Mouse (Mus musculus): ENCODE data around the gene 1700016D06Rik. TPM values are rescaled to one million over a fixed set of nuclear protein-coding genes. Genes with fewer than 3 reads are reported as not detected.

The 1700016D06Rik gene
- under 1 TPM; 0.19 to 0.31 TPM for polyA plus RNA-seq (2017; shearing (Covaris generic))

DNA sequence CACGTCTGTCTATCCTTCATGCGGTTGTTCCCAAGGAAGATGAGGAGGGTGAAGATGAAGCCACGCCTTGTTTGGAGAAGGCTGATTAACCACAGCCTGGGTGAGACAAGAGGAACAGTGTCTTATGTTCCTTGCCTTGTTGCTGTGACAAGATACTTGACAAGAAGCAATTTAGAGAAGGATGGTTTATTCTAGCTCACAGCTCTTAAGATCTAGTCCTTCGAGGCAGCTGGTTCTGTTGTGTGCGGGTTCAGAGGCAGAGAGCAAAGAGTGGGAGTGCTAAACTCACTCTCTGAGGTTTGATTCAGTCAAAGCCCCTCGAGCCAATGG, at the start of gene 1700016D06Rik:
Gene 1700016D06Rik (minus strand): TSS at position 31 of the 330 bp plus-strand sequence.

DNA sequence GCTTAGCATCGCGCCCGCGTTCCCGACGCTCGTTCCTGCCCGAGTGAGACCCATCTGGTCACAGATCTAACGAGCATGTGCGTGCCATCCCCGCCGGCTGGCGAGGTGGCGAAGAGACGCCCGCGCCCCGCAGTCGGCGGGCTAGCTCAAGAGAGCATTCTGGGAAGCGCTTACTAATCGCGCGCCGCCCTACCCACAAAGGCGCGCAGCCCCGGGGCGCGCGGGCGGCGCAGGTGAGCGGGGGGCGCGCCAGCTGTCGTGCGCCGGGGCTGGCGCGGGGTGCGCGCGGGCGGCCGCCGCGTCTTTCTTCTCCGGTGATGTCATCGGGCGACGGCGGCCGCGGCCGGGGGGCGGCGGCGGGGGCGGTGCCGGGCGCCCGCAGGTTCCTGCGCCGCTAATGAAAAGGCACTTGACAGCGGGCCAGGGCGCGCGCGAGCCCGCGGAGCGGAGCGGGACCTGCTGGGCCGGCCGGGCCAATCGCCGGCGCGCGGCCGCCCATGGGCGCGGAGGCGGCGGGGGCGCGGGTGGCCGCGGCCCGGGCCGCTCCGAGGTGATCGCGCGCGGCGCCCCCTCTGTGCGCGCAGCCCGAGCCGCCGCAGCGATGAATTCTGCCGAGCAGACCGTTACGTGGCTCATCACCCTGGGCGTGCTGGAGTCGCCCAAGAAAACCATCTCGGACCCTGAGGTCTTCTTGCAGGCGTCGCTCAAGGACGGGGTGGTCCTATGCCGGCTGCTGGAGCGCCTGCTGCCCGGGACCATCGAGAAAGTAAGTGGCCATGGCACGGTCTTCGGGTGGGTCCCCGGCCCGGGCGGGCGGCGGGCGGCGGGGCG, 27.0 kb upstream of the 1700016D06Rik start, which contains the start of gene Arhgef7:
Gene Arhgef7 (plus strand): TSS at position 71 of the 831 bp plus-strand sequence.

DNA sequence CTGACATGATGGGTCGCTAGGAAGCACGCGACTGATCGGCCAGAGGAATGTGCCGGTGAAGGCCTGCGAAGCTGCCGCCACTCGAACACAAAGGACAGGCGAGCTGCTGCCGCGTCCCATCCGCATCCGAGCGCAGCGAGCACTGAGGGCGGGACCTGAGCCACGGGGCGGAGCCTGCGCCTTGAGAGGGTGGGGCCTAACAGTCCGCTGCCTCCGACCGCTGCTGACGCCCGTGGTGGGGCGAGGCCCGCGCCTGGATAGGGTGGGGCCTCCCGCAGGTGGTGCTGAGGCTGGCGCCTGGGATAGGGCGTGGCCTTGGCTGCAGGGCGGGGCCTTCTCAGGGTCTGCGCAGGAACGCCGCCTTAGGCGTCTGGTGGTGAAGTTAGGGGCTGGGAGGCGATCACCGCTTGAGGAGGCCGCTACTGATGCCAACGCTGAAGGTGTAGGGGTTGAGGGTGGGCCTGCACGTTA, 65.2 kb downstream of the 1700016D06Rik start, which contains the start of gene Ankrd10:
Gene Ankrd10 (minus strand): TSS at position 147 of the 471 bp plus-strand sequence.

Other genes with a start within 250 kb of the 1700016D06Rik start
- 1 to 10 TPM; 2.2 to 5.3 TPM for gene Rab20, start 222.4 kb downstream of the 1700016D06Rik start, polyA plus RNA-seq (2017; shearing (Covaris generic))
- 10 to 100 TPM; 58.1 to 74.5 TPM for gene Naxd, start 203.6 kb downstream of the 1700016D06Rik start, polyA plus RNA-seq (2017; shearing (Covaris generic))
- gene Cars2, start 150.3 kb downstream of the 1700016D06Rik start, polyA plus RNA-seq (2017; shearing (Covaris generic)) = 10 to 100 TPM; 28.4 to 38.8 TPM
- gene Ing1, start 145.5 kb downstream of the 1700016D06Rik start, polyA plus RNA-seq (2017; shearing (Covaris generic)) = 10 to 100 TPM; 75.2 to 90.7 TPM
- 10 to 100 TPM; 82.5 to 96.4 TPM for gene Ankrd10, start 65.3 kb downstream of the 1700016D06Rik start, polyA plus RNA-seq (2017; shearing (Covaris generic))
- 10 to 100 TPM; 12.9 to 15.5 TPM for gene Arhgef7, start 26.7 kb upstream of the 1700016D06Rik start, polyA plus RNA-seq (2017; shearing (Covaris generic))
- gene Tex29, start 139.4 kb upstream of the 1700016D06Rik start, polyA plus RNA-seq (2017; shearing (Covaris generic)) = under 1 TPM in 1 of 2 experiments, not detected in 1; 0.42 TPM

Data from activated CD4-positive, CD25-positive, alpha-beta regulatory T cell (primary cell).